Mouse (Mus musculus) cortical plate, adult 2 months (tissue): ENCODE data around the gene Ipo11.

Experiments
- CTCF ChIP-seq: fragments of 200-500 bp; IDR thresholded peaks from 2 replicates; pipeline ENCODE4 v1.5.1; 2011; ENCODE audit warnings: mild to moderate bottlenecking, control low read depth, low read length; ENCODE audit not compliant: insufficient read depth; ENCODE audit errors: extremely low read depth
- POLR2A ChIP-seq: fragments of 200-500 bp; IDR thresholded peaks from 2 replicates; pipeline ENCODE4 v1.6.1; 2011; ENCODE audit warnings: mild to moderate bottlenecking, low read length, control low read depth; ENCODE audit not compliant: insufficient read depth; ENCODE audit errors: extremely low read depth

- TF ChIP-seq CTCF = no peak
- no peak for TF ChIP-seq POLR2A
Observed at GRCm38 (mm10) chr13:106808821-106809220, 127.9 kb downstream of the Ipo11 start.
